Mouse (Mus musculus): ENCODE data around the gene Susd2. TPM values are rescaled to one million over a fixed set of nuclear protein-coding genes. Genes with fewer than 3 reads are reported as not detected.

Susd2 gene
- total RNA-seq, 2 experiments from 2014 or later = 7.8 to 8.3 TPM

DNA sequence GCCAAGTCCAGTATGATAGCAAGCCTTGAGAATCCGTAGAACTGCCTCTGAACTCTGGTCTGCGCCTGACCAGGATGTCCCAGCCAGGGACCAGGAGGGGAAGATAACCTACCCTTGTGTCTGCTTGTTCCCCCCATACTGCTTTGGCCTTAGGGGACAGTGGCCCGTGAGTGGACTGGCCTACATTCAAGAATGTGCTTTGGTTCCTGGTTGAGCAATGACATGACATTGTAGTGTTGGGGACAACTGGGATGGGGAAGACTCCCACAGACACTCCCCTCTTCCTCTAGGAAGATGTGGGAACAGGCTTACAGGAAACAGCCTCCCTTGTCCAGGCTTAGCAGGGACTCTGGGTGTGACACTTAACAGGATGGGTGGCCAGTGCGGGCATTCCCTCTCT is 56.0 kb downstream of the Susd2 start:
- intact Hi-C loops (cut with DNase I) = loop anchor here (2.0 to 10.0 kb wide), 4 partner anchors 47 to 367 kb away; partner anchors contain the start of gene Gm5134
- no peak for DNase-seq (ENCODE audit: low spot score in 2 of 2)

Other genes starting within 250 kb of the Susd2 start
- gene Upb1, start 242.9 kb downstream of the Susd2 start, total RNA-seq (2021) = under 1 TPM; 0.22 to 0.39 TPM
- gene Snrpd3, start 126.5 kb downstream of the Susd2 start, total RNA-seq (2021) = 10 to 100 TPM; 65.9 to 68.9 TPM
- gene Gucd1, start 126.0 kb downstream of the Susd2 start, total RNA-seq (2021) = 10 to 100 TPM; 15.4 to 21.5 TPM
- 10 to 100 TPM in 1 of 2 experiments, 1 to 10 TPM in 1; 9.8 to 10.1 TPM for gene Lrrc75b, start 83.7 kb downstream of the Susd2 start, total RNA-seq (2021)
- gene Ggt1, start 82.4 kb downstream of the Susd2 start, total RNA-seq (2021) = 1 to 10 TPM; 2.5 to 4.1 TPM
- gene Ggt5, start 54.7 kb downstream of the Susd2 start, total RNA-seq (2021) = 1 to 10 TPM; 1.6 to 2.9 TPM
- gene Cabin1, start 120.3 kb upstream of the Susd2 start, total RNA-seq (2021) = 10 to 100 TPM; 66.4 to 85.5 TPM
- 10 to 100 TPM; 43.5 to 50.0 TPM for gene Ddt, start 129.4 kb upstream of the Susd2 start, total RNA-seq (2021)
- gene Gm20441, start 136.9 kb upstream of the Susd2 start, total RNA-seq (2021) = not detected
- 1 to 10 TPM in 1 of 2 experiments, under 1 TPM in 1; 0.91 to 2.0 TPM for gene Gstt3, start 137.4 kb upstream of the Susd2 start, total RNA-seq (2021)
- 10 to 100 TPM in 1 of 2 experiments, 1 to 10 TPM in 1; 6.2 to 11.4 TPM for gene Gstt1, start 154.6 kb upstream of the Susd2 start, total RNA-seq (2021)
- not detected for gene Gstt4, start 178.5 kb upstream of the Susd2 start, total RNA-seq (2021)
- 1 to 10 TPM; 4.8 to 5.0 TPM for gene Gstt2, start 193.4 kb upstream of the Susd2 start, total RNA-seq (2021)
- gene Mif, start 216.2 kb upstream of the Susd2 start, total RNA-seq (2021) = 100 to 1,000 TPM; 506 to 546 TPM
- 1 to 10 TPM; 3.3 to 3.8 TPM for gene Derl3, start 249.4 kb upstream of the Susd2 start, total RNA-seq (2021)